Mouse (Mus musculus): Measurements from ENCODE around the gene Trrap. TPM values are rescaled to one million over a fixed set of nuclear protein-coding genes. Genes with fewer than 3 reads are reported as not detected.

Gene Trrap
- total and polyA plus RNA-seq, 3 experiments: 44.1 to 91.6 (median 45.6) TPM

DNA sequence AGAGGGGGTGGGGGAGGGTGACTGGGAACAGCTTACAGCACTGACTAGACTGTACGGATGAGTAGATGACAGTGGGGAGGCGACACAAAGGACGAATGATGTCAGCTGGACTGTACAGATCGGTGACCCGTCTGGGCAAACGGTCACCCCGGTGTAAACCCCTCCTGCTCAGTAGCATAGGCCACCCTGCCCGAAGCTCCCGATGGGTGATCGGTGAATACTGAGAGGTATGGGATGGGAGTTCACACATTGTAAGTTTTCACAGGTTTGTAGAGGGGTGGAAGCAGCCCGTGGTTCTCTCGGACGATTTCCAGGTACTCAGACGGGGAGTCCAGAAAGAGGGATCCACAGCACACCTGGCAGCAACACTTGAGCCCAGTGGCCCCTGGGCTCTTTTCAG lies 30.4 kb upstream of the Trrap start:
- Histone ChIP-seq H3K9ac (ENCODE audit: control insufficient read depth, low read depth, low read length, poor library complexity, severe bottlenecking) (no peak overlapping the region), H3K36me3 (ENCODE audit: control insufficient read depth in 1 of 2, insufficient read depth in 2 of 2, low read length in 2 of 2) (no peaks in the 10 kb centered on the region), H3K9me3 (replicated peaks; ENCODE audit: insufficient read depth, low read length) (no peaks in the 10 kb centered on the region), H3K4me1 (ENCODE audit: control insufficient read depth in 1 of 2, insufficient read depth in 2 of 2, low read length in 2 of 2) (no peaks in the 10 kb centered on the region), H3K79me2 (ENCODE audit: control insufficient read depth, insufficient read depth, low read length, poor library complexity) (no peaks in the 10 kb centered on the region), H3K4me3 (ENCODE audit: control insufficient read depth in 1 of 2, insufficient read depth in 1 of 2, low read depth in 2 of 2, low read length in 2 of 2) (no peak overlapping the region), H3K27ac (ENCODE audit: control insufficient read depth, low read depth, low read length) (no peak overlapping the region), H3K27me3 (ENCODE audit: control insufficient read depth in 1 of 2, insufficient read depth in 2 of 2, low read length in 2 of 2) (no peaks in the 10 kb centered on the region)
- TF ChIP-seq MAFK (IDR thresholded peaks at IDR 0.05; ENCODE audit: borderline replicate concordance, low read depth, low read length) (no peak), ELF1 (IDR thresholded peaks at IDR 0.05; ENCODE audit: low read depth, low read length) (no peak), SMC3 (IDR thresholded peaks at IDR 0.05; ENCODE audit: low read depth, low read length) (no peak), ETS1 (IDR thresholded peaks at IDR 0.05; ENCODE audit: low read depth, low read length) (no peak), ZMIZ1 (IDR thresholded peaks at IDR 0.05; ENCODE audit: low read depth, low read length) (no peak), KAT2A (conservative IDR thresholded peaks at IDR 0.05; ENCODE audit: low read depth, low read length) (no peak), MYC (IDR thresholded peaks at IDR 0.05; ENCODE audit: low read depth, low read length) (no peak), TBP (IDR thresholded peaks at IDR 0.05; ENCODE audit: low read depth, low read length) (no peak), E2F4 (IDR thresholded peaks at IDR 0.05; ENCODE audit: borderline replicate concordance, low read depth, low read length) (no peak), TCF12 (IDR thresholded peaks at IDR 0.05; ENCODE audit: low read depth, low read length) (no peak), CHD1 (IDR thresholded peaks at IDR 0.05; ENCODE audit: low read depth, low read length) (no peak), GABPA (IDR thresholded peaks at IDR 0.05; ENCODE audit: low read depth, low read length) (no peak), MXI1 (IDR thresholded peaks at IDR 0.05; ENCODE audit: low read depth, low read length) (no peak)
- no peak for DNase-seq (ENCODE audit: low read depth, low spot score)

DNA sequence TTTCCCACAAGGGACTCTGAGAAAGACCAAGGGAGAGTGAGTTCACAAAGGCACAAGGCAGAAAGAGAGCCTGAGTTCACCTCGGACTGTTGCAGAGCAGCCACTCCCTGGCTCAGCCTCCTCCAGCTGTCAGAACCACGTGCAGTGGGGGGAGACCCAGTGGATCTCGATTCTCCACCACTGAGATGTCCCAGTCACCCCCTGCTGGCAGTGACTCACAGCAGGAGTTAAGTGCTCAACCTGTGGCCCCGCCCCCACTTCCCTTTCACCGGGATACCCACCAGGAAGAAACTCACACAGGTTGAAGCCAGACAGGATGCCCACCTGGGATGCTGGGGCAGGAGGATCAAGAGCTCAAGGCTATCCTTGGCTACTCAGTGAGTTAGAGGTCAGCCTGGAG lies 15.1 kb upstream of the Trrap start:
- no peak for DNase-seq (ENCODE audit: low read depth, low spot score)
- H3K27me3 ChIP-seq (ENCODE audit: control insufficient read depth in 1 of 2, insufficient read depth in 2 of 2, low read length in 2 of 2): no peaks in the 10 kb centered on the region
- no peak overlapping the region for H3K4me3 ChIP-seq (ENCODE audit: control insufficient read depth in 1 of 2, insufficient read depth in 1 of 2, low read depth in 2 of 2, low read length in 2 of 2)
- no peaks in the 10 kb centered on the region for H3K36me3 ChIP-seq (ENCODE audit: control insufficient read depth in 1 of 2, insufficient read depth in 2 of 2, low read length in 2 of 2)
- no peak overlapping the region for H3K9ac ChIP-seq (ENCODE audit: control insufficient read depth, low read depth, low read length, poor library complexity, severe bottlenecking)
- H3K9me3 ChIP-seq (replicated peaks; ENCODE audit: insufficient read depth, low read length): no peaks in the 10 kb centered on the region
- TF ChIP-seq ELF1 (IDR thresholded peaks at IDR 0.05; ENCODE audit: low read depth, low read length) (no peak), NELFE (IDR thresholded peaks at IDR 0.05; ENCODE audit: low read depth, low read length) (no peak), TBP (IDR thresholded peaks at IDR 0.05; ENCODE audit: low read depth, low read length) (no peak), CHD2 (IDR thresholded peaks at IDR 0.05; ENCODE audit: low read length) (no peak), HCFC1 (IDR thresholded peaks at IDR 0.05; ENCODE audit: low read depth, low read length) (no peak), BHLHE40 (IDR thresholded peaks at IDR 0.05; ENCODE audit: borderline replicate concordance, low read depth, low read length) (no peak), RCOR1 (IDR thresholded peaks at IDR 0.05; ENCODE audit: low read depth, low read length) (no peak), JUND (IDR thresholded peaks at IDR 0.05; ENCODE audit: low read depth, low read length) (no peak), POLR2AphosphoS2 (IDR thresholded peaks at IDR 0.05; ENCODE audit: low read length) (no peak), ZKSCAN1 (IDR thresholded peaks at IDR 0.05; ENCODE audit: low read depth, low read length) (no peak), MEF2A (IDR thresholded peaks at IDR 0.05; ENCODE audit: extremely low read depth, insufficient replicate concordance, low read depth, low read length, poor library complexity, severe bottlenecking) (no peak), MAZ (IDR thresholded peaks at IDR 0.05; ENCODE audit: low read depth, low read length) (no peak), RAD21 (IDR thresholded peaks at IDR 0.05; ENCODE audit: low read depth, low read length) (no peak), MAX (IDR thresholded peaks at IDR 0.05; ENCODE audit: low read length) (no peak)
- no peaks in the 10 kb centered on the region for H3K4me1 ChIP-seq (ENCODE audit: control insufficient read depth in 1 of 2, insufficient read depth in 2 of 2, low read length in 2 of 2)
- H3K79me2 ChIP-seq (ENCODE audit: control insufficient read depth, insufficient read depth, low read length, poor library complexity): no peaks in the 10 kb centered on the region
- no peak overlapping the region for H3K27ac ChIP-seq (ENCODE audit: control insufficient read depth, low read depth, low read length)
